Mouse (Mus musculus) CH12.LX (cell line): ENCODE measurements around the gene Sac3d1. TPM values are rescaled to one million over a fixed set of nuclear protein-coding genes. Genes with fewer than 3 reads are reported as not detected.

Source experiments
- DNase-seq: peaks from one replicate; pipeline ENCODE4 v3.0.0-alpha.2; 2013; ENCODE audit errors: extremely low read depth
- H3K27ac ChIP-seq: 2 replicates; pipeline ENCODE4 v1.5.1; 2012; ENCODE audit warnings: low read depth, mild to moderate bottlenecking, control low read depth, moderate library complexity; ENCODE audit not compliant: insufficient read depth
- H3K27me3 ChIP-seq: replicated peaks from 2 replicates; pipeline ENCODE3; 2012; ENCODE audit warnings: inconsistent platforms
- H3K36me3 ChIP-seq, 2 experiments: replicated peaks in 1 of 2; 2 replicates each; pipeline versions ENCODE3 to v1.6.1; 2012; ENCODE audit warnings: inconsistent platforms in 1 of 2, low read length in 1 of 2, mild to moderate bottlenecking in 1 of 2, mixed read lengths in 1 of 2, moderate library complexity in 1 of 2; ENCODE audit not compliant: control insufficient read depth in 1 of 2, insufficient read depth in 1 of 2
- H3K4me1 ChIP-seq, 2 experiments: 2 replicates each; pipeline ENCODE4 v1.6.1; 2012; ENCODE audit warnings: inconsistent platforms in 1 of 2, moderate library complexity in 1 of 2; ENCODE audit not compliant: insufficient read depth in 2 of 2, control insufficient read depth in 1 of 2
- H3K4me2 ChIP-seq: 2 replicates; pipeline ENCODE4 v1.6.1; 2012; ENCODE audit warnings: low read depth, mild to moderate bottlenecking, control low read depth; ENCODE audit not compliant: poor library complexity, insufficient read depth, severe bottlenecking
- H3K4me3 ChIP-seq, 3 experiments: fragments of 150-350 bp in 1 of 3; sonication (generic) in 1 of 3; replicated peaks in 1 of 3; 2 replicates each; pipeline versions ENCODE3 to v1.5.1; 2011 to 2012; ENCODE audit warnings: low read depth in 2 of 3, low read length in 2 of 3, mild to moderate bottlenecking in 2 of 3, moderate library complexity in 2 of 3, control low read depth in 1 of 3, improper control_type of control experiment in 1 of 3, inconsistent platforms in 1 of 3, mixed read lengths in 1 of 3; ENCODE audit not compliant: poor library complexity in 1 of 3
- H3K79me2 ChIP-seq: replicated peaks from 2 replicates; pipeline ENCODE4 v1.6.1; 2012; ENCODE audit warnings: mild to moderate bottlenecking, moderate library complexity; ENCODE audit not compliant: control insufficient read depth, poor library complexity, insufficient read depth, severe bottlenecking; ENCODE audit errors: extremely low read depth
- H3K9ac ChIP-seq: 2 replicates; pipeline ENCODE4 v1.6.1; 2012; ENCODE audit warnings: low read depth, mild to moderate bottlenecking, control low read depth, moderate library complexity; ENCODE audit not compliant: insufficient read depth
- H3K9me3 ChIP-seq: replicated peaks from 2 replicates; pipeline ENCODE3; 2012; ENCODE audit warnings: low read length, inconsistent platforms, mixed read lengths
- CHD1 ChIP-seq: IDR thresholded peaks from 2 replicates; pipeline ENCODE4 v1.6.1; 2012; ENCODE audit warnings: low read depth, low read length, improper control_type of control experiment, inconsistent platforms
- CHD2 ChIP-seq: IDR thresholded peaks from 2 replicates; pipeline ENCODE4 v1.6.1; 2011; ENCODE audit warnings: low read length, improper control_type of control experiment
- E2F4 ChIP-seq: IDR thresholded peaks from 2 replicates; pipeline ENCODE4 v1.6.1; 2011; ENCODE audit warnings: low read depth, low read length, improper control_type of control experiment; ENCODE audit not compliant: insufficient replicate concordance
- EP300 ChIP-seq: IDR thresholded peaks from 2 replicates; pipeline ENCODE4 v1.6.1; 2011; ENCODE audit warnings: low read length, improper control_type of control experiment
- IRF4 ChIP-seq: IDR thresholded peaks from 2 replicates; pipeline ENCODE4 v1.6.1; 2014; ENCODE audit warnings: low read depth, mild to moderate bottlenecking, inconsistent platforms, low read length, improper control_type of control experiment
- JUN ChIP-seq: IDR thresholded peaks from 2 replicates; pipeline ENCODE4 v1.6.1; 2011; ENCODE audit warnings: low read depth, mild to moderate bottlenecking, low read length, improper control_type of control experiment, moderate library complexity; ENCODE audit not compliant: insufficient read depth
- MXI1 ChIP-seq: IDR thresholded peaks from 2 replicates; pipeline ENCODE4 v1.6.1; 2011; ENCODE audit warnings: mild to moderate bottlenecking, low read depth, low read length, improper control_type of control experiment
- NRF1 ChIP-seq: IDR thresholded peaks from 2 replicates; pipeline ENCODE4 v1.6.1; 2014; ENCODE audit warnings: low read depth, mild to moderate bottlenecking, inconsistent platforms, low read length, improper control_type of control experiment, moderate library complexity
- POLR2A ChIP-seq: IDR thresholded peaks from 2 replicates; pipeline ENCODE4 v1.6.1; 2011; ENCODE audit warnings: low read depth, mild to moderate bottlenecking, improper control_type of control experiment, low read length
- POLR2AphosphoS2 ChIP-seq: IDR thresholded peaks from 2 replicates; pipeline ENCODE4 v1.6.1; 2011; ENCODE audit warnings: low read depth, low read length, improper control_type of control experiment
- RAD21 ChIP-seq: IDR thresholded peaks from 2 replicates; pipeline ENCODE4 v1.6.1; 2011; ENCODE audit warnings: low read depth, mild to moderate bottlenecking, low read length, improper control_type of control experiment, moderate library complexity
- RCOR1 ChIP-seq: conservative IDR thresholded peaks from 2 replicates; pipeline ENCODE4 v1.6.1; 2012; ENCODE audit warnings: low read depth, mild to moderate bottlenecking, inconsistent platforms, low read length, improper control_type of control experiment
- SIN3A ChIP-seq: IDR thresholded peaks from 2 replicates; pipeline ENCODE4 v1.6.1; 2012; ENCODE audit warnings: low read length, improper control_type of control experiment, inconsistent platforms
- TBP ChIP-seq: conservative IDR thresholded peaks from 2 replicates; pipeline ENCODE4 v1.6.1; 2011; ENCODE audit warnings: low read depth, low read length, improper control_type of control experiment
- ZC3H11A ChIP-seq: IDR thresholded peaks from 2 replicates; pipeline ENCODE4 v1.6.1; 2012; ENCODE audit warnings: low read depth, mild to moderate bottlenecking, inconsistent platforms, low read length, improper control_type of control experiment
- dilution Hi-C: fragments of 300-500 bp; cut with MboI; formaldehyde crosslinking; loops from 2 replicates; pipeline ENCODE4 v1.14.3; 2020; ENCODE audit warnings: low sequenced_read_pairs; ENCODE audit not compliant: extremely low pct_unique_long_range_greater_than_20kb, extremely low pct_ligation_motif_present
- in situ Hi-C: fragments of 300-500 bp; cut with MboI; formaldehyde crosslinking; loops from 3 replicates; pipeline ENCODE4 v1.14.3; 2019; ENCODE audit warnings: low sequenced_read_pairs, low pct_ligation_motif_present, low pct_unique_long_range_greater_than_20kb, mixed read lengths
- polyA plus RNA-seq: library from polyadenylated mRNA; unstranded; fragments of >175 nt; gene quantifications from 2 replicates; pipeline ENCODE4 v1.2.1, GENCODE M21; 2012; ENCODE audit warnings: low read depth; ENCODE audit not compliant: insufficient read length
- total RNA-seq, 2 experiments: library from RNA; depleted of rRNA; stranded (reverse); fragments of 300-350 nt in 1 of 2; fragments of >200 nt in 1 of 2; gene quantifications; 2 replicates each; pipeline ENCODE4 v1.2.3; 2012 to 2014

Sac3d1 gene
- total and polyA plus RNA-seq, 3 experiments = 27.0 to 31.9 (median 29.8) TPM

DNA sequence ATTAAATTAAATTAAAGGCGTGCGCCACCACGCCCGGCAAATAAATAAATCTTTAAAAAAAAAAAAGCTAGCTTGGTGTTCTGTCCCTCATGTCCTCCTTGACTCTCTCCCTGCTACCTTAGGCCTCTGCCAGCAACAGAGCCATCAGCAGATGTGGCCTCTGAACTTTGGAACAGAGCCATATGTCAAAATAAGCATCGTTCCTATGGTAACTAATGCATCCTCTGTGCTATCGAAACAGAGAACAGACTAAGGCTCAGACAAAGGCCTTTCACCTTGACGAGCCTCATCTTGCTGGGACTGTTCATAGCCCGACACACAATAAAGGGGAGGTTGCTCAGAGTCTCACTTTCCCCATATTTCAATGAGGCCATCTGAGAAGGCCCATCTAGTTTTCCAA is 4.9 kb upstream of the Sac3d1 start:
- no peaks in the 10 kb centered on the region for H3K27me3 ChIP-seq
- H3K4me2 ChIP-seq = peak overlapping the region; percentile 46
- in situ Hi-C loops (loop anchor here (5.0 to 10.0 kb wide), 2 partner anchors 36 to 159 kb away; partner anchors contain the start of gene Pola2), dilution Hi-C loops (no loop called here)
- no peak overlapping the region for H3K4me3 ChIP-seq
- H3K79me2 ChIP-seq = no peaks in the 10 kb centered on the region
- TF ChIP-seq E2F4 (no peak), SIN3A (0 out of 2 replicates have a peak, but pooled peaks have one; percentile 62)
- no peak for DNase-seq
- H3K4me1 ChIP-seq = peaks cover 0 to 14% of the 10 kb centered on the region in 2 experiments; a peak in 2 of 4 replicates
- H3K36me3 ChIP-seq = peaks cover 5 to 40% of the 10 kb centered on the region in 2 experiments
- H3K9ac ChIP-seq = 0 out of 2 replicates have a peak overlapping the region, but pooled peaks have one; percentile 6
- H3K9me3 ChIP-seq = no peaks in the 10 kb centered on the region
- peak overlapping the region; percentile 53; the same call in 1 of the 2 replicates for H3K27ac ChIP-seq

DNA sequence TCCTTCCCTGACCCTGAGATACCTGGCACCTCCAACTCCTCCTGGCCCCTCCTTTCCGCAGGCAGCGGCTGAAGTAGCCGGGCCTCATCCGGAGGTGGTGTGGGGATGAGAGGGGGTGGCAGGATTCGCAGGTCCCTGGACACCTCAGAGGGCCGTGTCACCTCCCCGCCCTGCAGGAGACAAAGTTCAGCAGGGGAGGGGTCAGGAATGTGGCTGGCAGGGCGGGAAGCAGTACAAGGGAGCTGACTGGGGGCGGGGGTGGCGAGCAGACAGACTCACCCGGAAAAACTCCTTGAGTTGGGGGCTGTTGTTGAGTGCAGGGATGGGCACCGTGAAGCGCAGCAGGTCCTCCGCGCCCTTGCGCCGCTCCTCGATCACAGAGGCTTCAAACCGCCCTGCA is 3.3 kb upstream of the Sac3d1 start:
- in situ Hi-C loops = loop anchor here (5.0 to 10.0 kb wide), 2 partner anchors 34 to 157 kb away; partner anchors contain the start of gene Pola2

DNA sequence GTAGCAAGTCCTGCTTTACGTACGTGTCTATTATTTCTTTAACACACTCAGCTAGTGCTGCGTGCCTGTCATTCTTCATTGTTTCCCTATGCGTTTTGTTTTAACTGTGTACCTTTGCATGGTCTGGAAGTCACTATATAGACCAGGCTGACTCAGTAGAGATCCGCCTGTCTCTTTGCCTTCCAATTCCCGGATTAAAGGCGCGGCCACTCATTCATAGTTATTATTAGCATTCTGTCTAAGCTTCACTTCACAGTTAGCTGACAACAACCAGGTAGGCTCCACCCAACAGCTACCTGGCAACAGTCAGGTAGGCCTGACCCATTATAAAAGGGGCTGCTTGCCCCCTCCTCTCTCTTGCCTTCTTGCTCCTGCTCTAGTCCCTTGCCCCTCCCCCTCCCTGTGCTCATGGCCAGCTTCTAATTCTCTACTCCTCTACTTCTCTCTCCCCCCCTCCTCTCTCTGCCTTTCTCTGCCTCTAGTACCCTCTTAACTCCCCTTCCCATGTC is 281 bp upstream of the Sac3d1 start:
- dilution Hi-C loops = no loop called here
- Histone ChIP-seq H3K4me1 (peaks cover 6 to 30% of the 10 kb centered on the region in 2 experiments; a peak in 3 of 4 replicates), H3K36me3 (peaks cover 30 to 68% of the 10 kb centered on the region in 2 experiments), H3K4me3 (peak overlapping the region; percentile 60 to 90 (median 78)), H3K27me3 (no peaks in the 10 kb centered on the region), H3K9me3 (no peaks in the 10 kb centered on the region), H3K79me2 (peaks cover 14% of the 10 kb centered on the region), H3K9ac (peak overlapping the region; percentile 62), H3K27ac (peak overlapping the region; percentile 26), H3K4me2 (peak overlapping the region; percentile 37)
- no peak for DNase-seq
- TF ChIP-seq EP300 (0 out of 2 replicates have a peak, but pooled peaks have one; percentile 23), IRF4 (peak; percentile 3; the same call in 1 of the 2 replicates), CHD2 (0 out of 2 replicates have a peak, but pooled peaks have one; percentile 14), POLR2AphosphoS2 (0 out of 2 replicates have a peak, but pooled peaks have one; percentile 22), RCOR1 (no peak), SIN3A (0 out of 2 replicates have a peak, but pooled peaks have one; percentile 2), RAD21 (no peak)
- in situ Hi-C loops = no loop called here

More for the DNA sequence above, 3.3 kb upstream of the Sac3d1 start:
- Histone ChIP-seq H3K9me3 (no peaks in the 10 kb centered on the region), H3K27ac (no peak overlapping the region), H3K4me2 (no peak overlapping the region), H3K9ac (no peak overlapping the region), H3K4me3 (no peak overlapping the region), H3K4me1 (peaks cover 1 to 16% of the 10 kb centered on the region in 2 experiments; a peak in 3 of 4 replicates), H3K36me3 (peaks cover 5 to 42% of the 10 kb centered on the region in 2 experiments), H3K79me2 (peaks cover 9% of the 10 kb centered on the region), H3K27me3 (no peaks in the 10 kb centered on the region)
- dilution Hi-C loops = no loop called here
- no peak for DNase-seq
- TF ChIP-seq JUN = no peak
- no peak for TF ChIP-seq TBP
- TF ChIP-seq POLR2A = no peak
- no peak for TF ChIP-seq ZC3H11A
- no peak for TF ChIP-seq MXI1
- no peak for TF ChIP-seq CHD1
- TF ChIP-seq RCOR1 = no peak
- TF ChIP-seq SIN3A = no peak
- no peak for TF ChIP-seq NRF1
- no peak for TF ChIP-seq IRF4
